Mouse (Mus musculus) intestine, embryonic 15.5 days (tissue): Measurements from ENCODE around the gene Aco1. TPM values are rescaled to one million over a fixed set of nuclear protein-coding genes. Genes with fewer than 3 reads are reported as not detected.
A peak's percentile ranks its signal among the peaks of the same experiment; 100 is the strongest.

Source experiments
- ATAC-seq: fragments of 200-750 bp; cut with Nextera tagmentation; 2 replicates; pipeline ENCODE4 v1.8.0; 2017; ENCODE audit warnings: moderate TSS enrichment, moderate library complexity
- H3K27ac ChIP-seq: fragments of 300-500 bp; sonication (generic); 2 replicates; pipeline ENCODE4 v1.5.1; 2015; ENCODE audit warnings: mild to moderate bottlenecking, inconsistent platforms
- H3K27me3 ChIP-seq: fragments of 300-500 bp; sonication (generic); replicated peaks from 2 replicates; pipeline ENCODE4 v1.6.1; 2015; ENCODE audit warnings: inconsistent platforms
- H3K36me3 ChIP-seq: fragments of 300-500 bp; sonication (generic); 2 replicates; pipeline ENCODE4 v1.6.1; 2015; ENCODE audit warnings: inconsistent platforms
- H3K4me1 ChIP-seq: fragments of 300-500 bp; sonication (generic); replicated peaks from 2 replicates; pipeline ENCODE4 v1.6.1; 2015; ENCODE audit warnings: inconsistent platforms
- H3K4me2 ChIP-seq: fragments of 300-500 bp; sonication (generic); replicated peaks from 2 replicates; pipeline ENCODE4 v1.6.1; 2015; ENCODE audit warnings: mild to moderate bottlenecking, inconsistent platforms
- H3K4me3 ChIP-seq: fragments of 300-500 bp; sonication (generic); replicated peaks from 2 replicates; pipeline ENCODE4 v1.5.1; 2015; ENCODE audit warnings: inconsistent platforms
- H3K9ac ChIP-seq: fragments of 300-500 bp; sonication (generic); 2 replicates; pipeline ENCODE4 v1.6.1; 2015; ENCODE audit warnings: inconsistent platforms
- H3K9me3 ChIP-seq: fragments of 300-500 bp; sonication (generic); 2 replicates; pipeline ENCODE4 v1.6.1; 2016; ENCODE audit warnings: inconsistent platforms
- WGBS: fragments of 180-500 bp; shearing (Covaris S2); methylation state at CpG from one replicate; pipeline ENCODE4 v1.1.7; 2015; 5-methylcytosine and 5-hydroxymethylcytosine counted together
- polyA plus RNA-seq: library from polyadenylated mRNA; unstranded; fragments of >200 nt; fragmentation: Nextera tagmentation; extraction: Ambion mirVana; gene quantifications from 2 replicates; pipeline ENCODE4 v1.2.1, GENCODE M21; 2015

Aco1 gene
- polyA plus RNA-seq, 1 experiment from 2014 or later, result 66.9 TPM

- ATAC-seq, result no peak
- Histone ChIP-seq H3K36me3 (no peaks in the 10 kb centered on the region), H3K4me2 (no peak overlapping the region), H3K9me3 (no peaks in the 10 kb centered on the region), H3K27me3 (no peaks in the 10 kb centered on the region), H3K27ac (no peak overlapping the region), H3K4me1 (no peaks in the 10 kb centered on the region), H3K9ac (no peak overlapping the region), H3K4me3 (no peak overlapping the region)
- 54% methylated on average over 5 of the region's 5 CpGs for WGBS
These were observed 83.2 kb downstream of the Aco1 start for GRCm38 (mm10) chr4:40226095-40226494.

- Histone ChIP-seq H3K4me1 (no peaks in the 10 kb centered on the region), H3K9ac (no peak overlapping the region), H3K4me3 (no peak overlapping the region), H3K27me3 (no peaks in the 10 kb centered on the region), H3K27ac (no peak overlapping the region), H3K4me2 (no peak overlapping the region), H3K9me3 (no peaks in the 10 kb centered on the region), H3K36me3 (no peaks in the 10 kb centered on the region)
- WGBS, result 83% methylated on average over 11 of the region's 11 CpGs
- no peak for ATAC-seq
These were observed 84.2 kb downstream of the Aco1 start for GRCm38 (mm10) chr4:40227131-40227530.

- Histone ChIP-seq H3K36me3 (no peaks in the 10 kb centered on the region), H3K9me3 (no peaks in the 10 kb centered on the region), H3K4me3 (no peak overlapping the region), H3K4me2 (no peak overlapping the region), H3K27ac (no peak overlapping the region), H3K27me3 (no peaks in the 10 kb centered on the region), H3K4me1 (no peaks in the 10 kb centered on the region), H3K9ac (no peak overlapping the region)
- WGBS, result 91% methylated on average over 7 of the region's 7 CpGs
- no peak for ATAC-seq
These were observed 85.0 kb downstream of the Aco1 start for GRCm38 (mm10) chr4:40227886-40228285.

- 91% methylated on average over 6 of the region's 6 CpGs for WGBS
- no peak overlapping the region for H3K4me3 ChIP-seq
- H3K4me1 ChIP-seq, result no peaks in the 10 kb centered on the region
- no peaks in the 10 kb centered on the region for H3K9me3 ChIP-seq
- no peak overlapping the region for H3K27ac ChIP-seq
- ATAC-seq, result no peak
- H3K36me3 ChIP-seq, result no peaks in the 10 kb centered on the region
- H3K27me3 ChIP-seq, result no peaks in the 10 kb centered on the region
- no peak overlapping the region for H3K9ac ChIP-seq
- H3K4me2 ChIP-seq, result no peak overlapping the region
These were observed 86.8 kb downstream of the Aco1 start for GRCm38 (mm10) chr4:40229723-40230122.

GRCm38 (mm10) chr4:40233062-40233664 lies 90.3 kb downstream of the Aco1 start:
- no peaks in the 10 kb centered on the region for H3K36me3 ChIP-seq
- no peak for ATAC-seq
- no peak overlapping the region for H3K4me3 ChIP-seq
- 93% methylated on average over 7 of the region's 7 CpGs for WGBS
- H3K9ac ChIP-seq, result no peak overlapping the region
- no peaks in the 10 kb centered on the region for H3K27me3 ChIP-seq
- no peaks in the 10 kb centered on the region for H3K9me3 ChIP-seq
- H3K4me1 ChIP-seq, result no peaks in the 10 kb centered on the region
- no peak overlapping the region for H3K27ac ChIP-seq
- no peak overlapping the region for H3K4me2 ChIP-seq

- no peak overlapping the region for H3K27ac ChIP-seq
- no peak overlapping the region for H3K9ac ChIP-seq
- no peak overlapping the region for H3K4me3 ChIP-seq
- H3K9me3 ChIP-seq, result no peaks in the 10 kb centered on the region
- ATAC-seq, result no peak
- H3K36me3 ChIP-seq, result no peaks in the 10 kb centered on the region
- no peaks in the 10 kb centered on the region for H3K27me3 ChIP-seq
- 0 out of 2 replicates have a peak, but pooled peaks cover 4% of the 10 kb centered on the region for H3K4me1 ChIP-seq
- H3K4me2 ChIP-seq, result no peak overlapping the region
- 86% methylated on average over 6 of the region's 6 CpGs for WGBS
These were observed 91.4 kb downstream of the Aco1 start for GRCm38 (mm10) chr4:40234256-40234655.

- no peak for ATAC-seq
- Histone ChIP-seq H3K9ac (no peak overlapping the region), H3K4me3 (no peak overlapping the region), H3K27ac (no peak overlapping the region), H3K27me3 (no peaks in the 10 kb centered on the region), H3K36me3 (no peaks in the 10 kb centered on the region), H3K4me1 (peaks cover 7% of the 10 kb centered on the region; the same call in 1 of the 2 replicates), H3K9me3 (no peaks in the 10 kb centered on the region), H3K4me2 (no peak overlapping the region)
- WGBS, result 81% methylated on average over 4 of the region's 4 CpGs
These were observed 93.9 kb downstream of the Aco1 start for GRCm38 (mm10) chr4:40236829-40237228.

GRCm38 (mm10) chr4:40238483-40239408 lies 95.9 kb downstream of the Aco1 start:
- peak overlapping the region; percentile 80 for H3K4me2 ChIP-seq
- H3K27ac ChIP-seq, result peak overlapping the region; percentile 84
- ATAC-seq, result peak; percentile 80
- H3K4me1 ChIP-seq, result peaks cover 7% of the 10 kb centered on the region; the same call in 1 of the 2 replicates
- H3K9ac ChIP-seq, result peak overlapping the region; percentile 54
- no peaks in the 10 kb centered on the region for H3K9me3 ChIP-seq
- H3K27me3 ChIP-seq, result no peaks in the 10 kb centered on the region
- WGBS, result 3% methylated on average over 17 of the region's 17 CpGs
- H3K4me3 ChIP-seq, result peak overlapping the region; percentile 58
- no peaks in the 10 kb centered on the region for H3K36me3 ChIP-seq

GRCm38 (mm10) chr4:40239409-40240271 lies 96.8 kb downstream of the Aco1 start, which contains the start of gene Ddx58:
Ddx58 (minus strand) TSS chr4:40239828.
- no peaks in the 10 kb centered on the region for H3K9me3 ChIP-seq
- H3K27ac ChIP-seq, result peak within 1 kb of the TSS; percentile 84
- H3K36me3 ChIP-seq, result no peaks in the 10 kb centered on the region
- ATAC-seq, result peak; percentile 86
- H3K4me3 ChIP-seq, result peak within 1 kb of the TSS; percentile 58
- H3K9ac ChIP-seq, result peak within 1 kb of the TSS; percentile 54
- H3K4me1 ChIP-seq, result peaks cover 7% of the 10 kb centered on the region; the same call in 1 of the 2 replicates
- WGBS, result 2% methylated on average over 35 of the region's 35 CpGs
- peak within 1 kb of the TSS; percentile 80 for H3K4me2 ChIP-seq
- no peaks in the 10 kb centered on the region for H3K27me3 ChIP-seq

- H3K27ac ChIP-seq, result no peak overlapping the region
- peaks cover 7% of the 10 kb centered on the region; the same call in 1 of the 2 replicates for H3K4me1 ChIP-seq
- H3K4me3 ChIP-seq, result peak overlapping the region; percentile 58
- no peaks in the 10 kb centered on the region for H3K9me3 ChIP-seq
- H3K36me3 ChIP-seq, result no peaks in the 10 kb centered on the region
- peak; percentile 46; the same call in 1 of the 2 replicates for ATAC-seq
- 0 out of 2 replicates have a peak overlapping the region, but pooled peaks have one; percentile 30 for H3K9ac ChIP-seq
- H3K27me3 ChIP-seq, result no peaks in the 10 kb centered on the region
- 45% methylated on average over 5 of the region's 5 CpGs for WGBS
- peak overlapping the region; percentile 80 for H3K4me2 ChIP-seq
These were observed 97.4 kb downstream of the Aco1 start for GRCm38 (mm10) chr4:40240272-40240744.

- 52% methylated on average over 6 of the region's 6 CpGs for WGBS
- Histone ChIP-seq H3K27ac (no peak overlapping the region), H3K4me2 (no peak overlapping the region), H3K4me1 (peaks cover 7% of the 10 kb centered on the region; the same call in 1 of the 2 replicates), H3K27me3 (no peaks in the 10 kb centered on the region), H3K36me3 (no peaks in the 10 kb centered on the region), H3K9me3 (no peaks in the 10 kb centered on the region), H3K4me3 (no peak overlapping the region), H3K9ac (no peak overlapping the region)
- ATAC-seq, result no peak
These were observed 99.0 kb downstream of the Aco1 start for GRCm38 (mm10) chr4:40241928-40242327.
